Mouse (Mus musculus): ENCODE results near the gene Il1f10.

The Il1f10 gene

DNA sequence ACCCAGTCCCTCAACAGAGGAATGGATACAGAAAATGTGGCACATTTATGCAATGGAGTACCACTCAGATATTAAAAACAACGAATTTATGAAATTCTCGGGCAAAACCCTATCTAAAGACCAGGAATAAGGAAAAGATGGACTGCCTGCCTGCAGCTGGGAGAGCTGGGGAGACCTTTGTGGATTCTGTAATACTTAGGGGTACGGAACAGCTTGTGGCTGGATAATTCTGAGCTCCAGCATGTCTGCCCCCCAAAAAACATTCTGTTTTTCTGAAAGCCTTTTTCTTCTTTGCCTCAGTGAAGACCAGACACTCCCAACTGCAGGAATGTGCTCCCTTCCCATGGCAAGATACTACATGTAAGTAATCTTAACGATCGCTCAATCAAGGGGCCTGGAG is at the start of gene Il1f10:
TSS of gene Il1f10 (plus strand) at position 301 of the 400 bp plus-strand sequence.
- no peak for DNase-seq

GRCm38 (mm10) chr2:24267503-24267902 is 23.5 kb upstream of the Il1f10 start:
- no peak for DNase-seq

DNA sequence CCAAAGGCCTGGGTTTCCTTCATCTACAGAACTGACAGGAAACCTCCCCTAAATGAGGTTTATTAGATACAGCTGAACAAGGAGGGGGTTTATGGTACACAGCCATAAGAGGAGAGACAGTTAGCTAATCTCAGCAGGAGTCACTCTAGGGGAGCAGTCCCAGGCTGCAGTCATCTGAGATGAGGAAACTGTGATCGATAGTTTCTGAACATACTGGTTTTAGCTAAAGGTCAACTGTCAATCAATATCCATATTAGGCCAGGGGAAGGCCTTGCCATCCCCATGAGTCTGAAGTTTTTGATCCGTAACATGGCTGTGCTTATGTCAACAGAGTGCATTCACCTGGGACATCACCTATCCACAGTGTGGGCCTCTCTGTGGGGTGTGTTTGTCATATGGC is 17.4 kb upstream of the Il1f10 start:
- DNase-seq = no peak

GRCm38 (mm10) chr2:24275146-24275545 is 15.8 kb upstream of the Il1f10 start:
- no peak for DNase-seq

DNA sequence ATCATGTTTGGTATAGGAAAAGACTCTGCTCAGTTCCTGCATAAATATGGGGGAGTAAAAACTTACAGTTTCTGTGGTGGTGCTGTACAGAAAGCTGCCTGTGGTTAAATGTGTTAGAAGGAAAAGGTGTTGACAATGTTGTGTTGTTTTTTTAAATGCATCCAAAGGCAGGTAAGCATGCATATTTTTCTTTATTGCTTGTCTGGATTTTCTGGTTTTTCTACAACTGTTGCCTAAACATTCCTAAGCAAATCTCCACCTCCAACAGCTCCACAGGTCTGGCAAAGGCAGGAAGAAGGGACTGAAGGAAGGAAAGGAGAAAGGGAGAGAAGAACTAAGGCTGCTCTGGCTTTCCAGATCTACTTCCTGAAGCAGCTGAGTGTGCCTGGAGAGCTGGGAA is 14.3 kb upstream of the Il1f10 start, which contains the start of gene Il1f5:
TSS of gene Il1f5 (plus strand) at position 301 of the 400 bp plus-strand sequence.
- DNase-seq = no peak

DNA sequence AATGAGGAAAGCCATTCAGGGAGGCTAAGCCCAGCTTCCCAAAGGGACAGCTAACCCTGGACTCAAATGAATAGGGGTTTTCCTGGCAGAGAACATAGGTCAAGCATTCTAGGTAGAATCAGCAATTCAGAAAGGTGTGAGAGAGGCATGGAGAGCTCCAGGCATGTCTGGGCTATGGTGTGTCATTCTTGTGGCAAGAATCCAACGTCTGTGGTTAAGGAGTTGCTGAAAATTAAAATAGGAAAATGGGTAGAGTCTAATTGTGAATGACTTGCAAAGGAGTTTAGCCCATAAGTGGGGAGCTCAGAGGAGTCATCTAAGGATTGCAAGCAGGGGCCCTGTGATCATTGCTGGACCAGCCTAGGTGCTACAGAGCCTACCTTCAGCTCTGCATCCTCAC is 3.6 kb downstream of the Il1f10 start:
- no peak for DNase-seq

DNA sequence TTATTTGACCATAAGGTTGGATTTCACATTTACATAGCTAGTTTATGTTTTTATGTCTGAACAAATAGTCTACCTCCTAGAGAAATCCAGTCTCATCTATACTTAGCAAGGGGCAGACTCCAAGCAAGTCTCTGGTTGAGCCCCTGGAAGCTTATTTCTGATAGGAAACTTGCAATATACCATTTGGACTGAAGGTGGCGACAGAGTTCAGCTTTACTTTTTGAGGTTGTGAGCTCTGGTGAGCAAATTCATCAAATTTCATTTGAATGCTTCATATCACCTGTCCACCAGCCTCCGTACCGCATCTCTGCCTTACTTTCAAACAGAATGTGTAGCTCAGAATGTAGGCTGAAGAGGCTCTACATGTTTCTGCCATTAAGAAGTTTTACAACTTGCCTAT is 5.8 kb downstream of the Il1f10 start:
- peak; percentile 8 for DNase-seq

GRCm38 (mm10) chr2:24311302-24312001 is 20.5 kb downstream of the Il1f10 start:
- DNase-seq = no peak

GRCm38 (mm10) chr2:24316919-24317318 is 25.9 kb downstream of the Il1f10 start:
- no peak for DNase-seq

DNA sequence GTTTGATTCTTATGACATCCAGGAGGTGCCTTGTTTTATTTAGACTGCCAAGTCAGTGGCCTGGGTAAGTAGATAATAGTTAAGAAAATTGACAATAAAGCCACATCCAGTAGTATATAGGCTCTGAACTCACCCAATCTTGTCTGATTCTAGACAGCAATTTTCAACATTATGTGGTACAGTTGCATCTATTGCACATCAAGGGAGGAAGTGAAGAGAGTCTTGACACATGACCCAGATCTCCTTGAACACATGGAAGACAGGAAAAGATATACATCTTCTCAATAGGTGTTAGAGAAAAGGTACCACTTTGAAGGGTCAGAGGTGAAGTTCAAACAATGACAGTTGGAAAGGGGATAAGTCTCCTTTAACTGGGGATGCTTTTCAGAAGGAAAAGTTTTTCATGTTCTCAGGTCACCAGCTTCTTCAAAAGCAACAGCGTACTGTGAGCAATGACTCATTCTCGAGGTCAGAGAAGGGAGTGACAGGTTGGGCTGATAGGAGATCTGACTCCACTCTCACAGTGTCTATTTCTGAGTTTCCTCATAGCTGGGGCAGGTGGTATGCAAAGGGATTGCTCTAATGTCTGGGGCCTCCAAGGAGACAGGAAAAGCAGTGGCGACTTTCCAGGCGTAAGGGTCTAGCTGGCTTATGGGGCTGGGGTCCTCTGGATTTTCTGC is 27.1 kb downstream of the Il1f10 start:
- DNase-seq = no peak

DNA sequence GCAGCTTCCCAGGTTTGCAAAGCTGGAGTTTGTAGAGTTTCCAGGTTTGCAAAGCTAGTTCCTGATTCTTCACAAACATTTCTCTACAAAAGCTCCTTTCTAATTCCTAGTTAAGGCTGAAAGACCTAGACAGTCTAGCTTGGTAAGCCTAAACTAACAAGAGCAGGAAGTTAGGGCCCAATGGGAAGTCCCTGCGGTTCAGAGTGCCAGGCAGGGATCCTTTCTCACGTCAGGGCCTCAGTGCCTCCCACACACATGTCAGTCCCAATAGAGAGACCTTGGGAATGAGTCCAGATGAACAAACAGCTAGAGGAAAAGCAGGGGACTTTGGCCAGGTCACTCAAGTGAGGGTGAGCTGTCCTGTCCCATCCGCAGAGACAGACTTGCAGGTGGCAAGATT is 44.3 kb downstream of the Il1f10 start:
- no peak for DNase-seq

DNA sequence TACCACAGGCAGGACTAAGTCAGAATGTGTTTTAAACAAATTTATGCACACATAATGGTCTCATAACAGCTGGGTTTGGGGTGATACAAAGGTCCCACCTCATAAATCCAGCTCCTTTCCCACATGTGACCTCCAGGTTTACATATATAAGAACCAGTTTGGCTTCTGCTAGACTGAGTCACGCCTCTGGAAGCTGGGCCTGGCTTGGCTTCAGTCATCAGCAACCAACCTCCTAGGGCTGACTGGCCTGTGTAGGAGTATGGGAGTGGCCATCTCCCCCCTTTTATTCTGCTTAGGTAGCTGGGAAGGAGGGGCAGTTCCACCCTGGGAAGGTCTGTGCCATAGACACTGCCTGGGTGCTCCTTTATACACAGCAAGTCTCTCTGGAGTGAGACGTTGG is 45.5 kb downstream of the Il1f10 start, which contains the start of gene Il1rn:
TSS of gene Il1rn (plus strand) at position 309 of the 400 bp plus-strand sequence.
- DNase-seq = no peak

DNA sequence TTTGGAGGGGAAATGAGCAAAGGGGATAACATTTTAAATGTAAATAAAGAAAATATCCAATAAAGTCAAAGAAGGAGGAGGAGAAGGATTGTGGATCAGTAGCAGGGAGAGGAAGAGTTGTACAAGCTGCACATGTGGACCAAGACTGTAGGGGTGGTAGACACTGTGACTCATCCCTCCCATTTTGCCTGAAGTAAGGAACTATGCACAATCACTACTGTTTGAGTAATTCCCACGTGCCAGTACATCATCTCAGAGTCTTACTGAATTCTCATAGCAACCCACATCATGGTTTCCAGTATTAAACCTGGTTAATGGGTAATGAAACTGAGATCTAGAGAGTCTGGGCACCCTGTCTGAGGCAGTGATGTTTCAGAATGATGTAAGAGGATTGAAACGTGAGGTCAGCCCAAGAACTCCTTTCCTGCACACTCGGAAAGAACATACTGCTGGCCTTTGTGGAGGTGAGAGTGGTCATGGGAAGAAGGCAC is 50.4 kb downstream of the Il1f10 start:
- DNase-seq = no peak

Data from cerebellum, adult 9-11 months (tissue).